Mouse (Mus musculus) intestine, postnatal 0 days (tissue): Measurements from ENCODE around the gene Tmem171. TPM values are rescaled to one million over a fixed set of nuclear protein-coding genes. Genes with fewer than 3 reads are reported as not detected.
A peak's percentile ranks its signal among the peaks of the same experiment; 100 is the strongest.

Experiments
- ATAC-seq: fragments of 200-750 bp; cut with Nextera tagmentation; 2 replicates; pipeline ENCODE4 v1.8.0; 2017; ENCODE audit warnings: mild to moderate bottlenecking, moderate TSS enrichment, moderate library complexity
- H3K27ac ChIP-seq: fragments of 300-500 bp; sonication (generic); 2 replicates; pipeline ENCODE4 v1.5.1; 2014; ENCODE audit warnings: mild to moderate bottlenecking, low read depth, low read length, moderate library complexity
- H3K27me3 ChIP-seq: fragments of 300-500 bp; sonication (generic); replicated peaks from 2 replicates; pipeline ENCODE4 v1.6.1; 2014; ENCODE audit warnings: low read length, mixed read lengths; ENCODE audit not compliant: control insufficient read depth, insufficient read depth
- H3K36me3 ChIP-seq: fragments of 300-500 bp; sonication (generic); 2 replicates; pipeline ENCODE4 v1.6.1; 2014; ENCODE audit warnings: mild to moderate bottlenecking, moderate library complexity; ENCODE audit not compliant: control insufficient read depth, insufficient read depth
- H3K4me1 ChIP-seq: fragments of 300-500 bp; sonication (generic); replicated peaks from 2 replicates; pipeline ENCODE4 v1.6.1; 2014; ENCODE audit warnings: antibody characterized with exemption, low read length, mixed read lengths; ENCODE audit not compliant: control insufficient read depth, insufficient read depth
- H3K4me2 ChIP-seq: fragments of 300-500 bp; sonication (generic); replicated peaks from 2 replicates; pipeline ENCODE4 v1.6.1; 2014; ENCODE audit warnings: low read depth, mild to moderate bottlenecking, moderate library complexity
- H3K4me3 ChIP-seq: fragments of 300-500 bp; sonication (generic); 2 replicates; pipeline ENCODE4 v1.5.1; 2014; ENCODE audit warnings: low read depth, low read length
- H3K9ac ChIP-seq: fragments of 300-500 bp; sonication (generic); 2 replicates; pipeline ENCODE4 v1.6.1; 2014; ENCODE audit warnings: mild to moderate bottlenecking, low read depth, low read length
- H3K9me3 ChIP-seq: fragments of 300-500 bp; sonication (generic); 2 replicates; pipeline ENCODE4 v1.6.1; 2016; ENCODE audit warnings: mixed run types; ENCODE audit not compliant: control insufficient read depth
- CTCF ChIP-seq: sonication (generic); IDR thresholded peaks from 2 replicates; pipeline ENCODE4 v1.5.1; 2016; ENCODE audit warnings: low read depth, mild to moderate bottlenecking, control low read depth, antibody characterized with exemption, moderate library complexity
- WGBS: fragments of 180-500 bp; shearing (Covaris S2); extraction: QIAGEN DNeasy Blood & Tissue Kit; methylation state at CpG from one replicate; pipeline ENCODE4 v1.1.7; 2014; 5-methylcytosine and 5-hydroxymethylcytosine counted together
- polyA plus RNA-seq: library from polyadenylated mRNA; unstranded; fragments of >200 nt; fragmentation: Nextera tagmentation; extraction: Ambion mirVana; gene quantifications from 2 replicates; pipeline ENCODE4 v1.2.1, GENCODE M21; 2015

Tmem171 gene
- polyA plus RNA-seq, 1 experiment from 2014 or later, result 56.7 TPM

- TF ChIP-seq CTCF, result no peak
- 38% methylated on average over 5 of the region's 5 CpGs for WGBS
- H3K4me1 ChIP-seq, result peaks cover 12% of the 10 kb centered on the region; the same call in 1 of the 2 replicates
- ATAC-seq, result peak; percentile 37
- H3K4me3 ChIP-seq, result no peak overlapping the region
- H3K9ac ChIP-seq, result no peak overlapping the region
- H3K9me3 ChIP-seq, result no peaks in the 10 kb centered on the region
- H3K27ac ChIP-seq, result peak overlapping the region; percentile 90
- no peaks in the 10 kb centered on the region for H3K36me3 ChIP-seq
- peak overlapping the region; percentile 37 for H3K4me2 ChIP-seq
- no peaks in the 10 kb centered on the region for H3K27me3 ChIP-seq
These were observed 5.4 kb upstream of the Tmem171 start for GRCm38 (mm10) chr13:98699982-98700540.

DNA sequence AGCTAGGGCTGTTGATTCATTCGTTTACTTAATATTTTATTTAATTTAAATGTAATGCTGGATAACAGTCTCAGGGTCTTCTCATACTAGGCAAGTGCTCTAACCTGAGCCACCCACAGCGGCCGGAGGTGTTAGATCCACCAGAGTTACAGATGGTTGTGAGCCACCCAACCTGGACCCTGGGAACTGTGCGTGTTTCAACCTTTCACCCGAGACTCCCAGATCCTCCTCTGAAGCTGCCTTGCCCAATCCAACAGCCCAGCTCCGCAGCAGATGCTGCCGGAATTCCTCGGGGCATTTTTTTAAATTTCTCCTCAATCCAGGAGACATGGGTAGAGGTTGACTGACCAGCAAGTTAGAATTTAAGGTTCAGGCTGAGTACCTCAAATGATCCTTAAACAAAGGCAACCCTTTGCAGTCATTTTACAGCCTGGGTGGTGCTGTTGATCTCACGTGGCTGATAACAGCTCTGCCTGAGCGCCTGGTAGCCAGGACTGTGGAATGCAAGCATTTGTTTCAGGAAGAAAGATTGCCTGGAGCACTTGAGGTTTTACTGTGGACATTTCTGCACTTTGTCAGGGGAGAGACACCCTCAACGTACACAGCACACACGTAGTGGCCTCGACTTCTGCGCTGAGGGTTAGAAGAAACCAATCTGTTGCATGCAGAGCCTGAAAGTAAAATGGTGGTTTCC lies 4.6 kb upstream of the Tmem171 start:
- no peak for TF ChIP-seq CTCF
- Histone ChIP-seq H3K36me3 (no peaks in the 10 kb centered on the region), H3K4me1 (peaks cover 12% of the 10 kb centered on the region; the same call in 1 of the 2 replicates), H3K9me3 (no peaks in the 10 kb centered on the region), H3K4me2 (peak overlapping the region; percentile 37), H3K4me3 (no peak overlapping the region), H3K9ac (no peak overlapping the region), H3K27me3 (no peaks in the 10 kb centered on the region), H3K27ac (peak overlapping the region; percentile 90)
- ATAC-seq, result peak; percentile 39
- 17% methylated on average over 14 of the region's 14 CpGs for WGBS

DNA sequence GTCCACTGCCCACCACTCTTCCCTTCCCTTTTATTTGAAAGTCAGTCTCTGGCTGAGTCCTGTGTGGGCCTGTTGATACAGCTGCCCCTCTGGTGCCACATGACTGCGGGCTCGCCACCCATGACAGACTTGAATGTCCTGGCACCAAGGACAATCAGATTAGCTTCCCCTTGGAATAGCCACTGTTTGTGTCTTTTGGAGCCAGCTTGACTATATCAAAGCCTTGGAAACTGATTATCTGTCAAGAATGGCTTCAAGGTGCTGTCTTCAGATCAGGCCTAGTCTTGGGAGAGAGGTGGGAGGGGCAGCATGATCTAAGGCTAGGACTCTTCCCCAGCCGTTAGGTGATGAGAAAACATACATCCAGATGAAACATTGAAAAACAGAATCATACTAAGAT lies 2.1 kb upstream of the Tmem171 start:
- no peaks in the 10 kb centered on the region for H3K9me3 ChIP-seq
- H3K27ac ChIP-seq, result peak overlapping the region; percentile 97
- no peaks in the 10 kb centered on the region for H3K36me3 ChIP-seq
- no peaks in the 10 kb centered on the region for H3K27me3 ChIP-seq
- 71% methylated on average over 3 of the region's 3 CpGs for whole genome bisulfite sequencing
- no peak for TF ChIP-seq CTCF
- H3K4me3 ChIP-seq, result no peak overlapping the region
- ATAC-seq, result no peak
- 0 out of 2 replicates have a peak overlapping the region, but pooled peaks have one; percentile 76 for H3K4me2 ChIP-seq
- peaks cover 12% of the 10 kb centered on the region; the same call in 1 of the 2 replicates for H3K4me1 ChIP-seq
- no peak overlapping the region for H3K9ac ChIP-seq

DNA sequence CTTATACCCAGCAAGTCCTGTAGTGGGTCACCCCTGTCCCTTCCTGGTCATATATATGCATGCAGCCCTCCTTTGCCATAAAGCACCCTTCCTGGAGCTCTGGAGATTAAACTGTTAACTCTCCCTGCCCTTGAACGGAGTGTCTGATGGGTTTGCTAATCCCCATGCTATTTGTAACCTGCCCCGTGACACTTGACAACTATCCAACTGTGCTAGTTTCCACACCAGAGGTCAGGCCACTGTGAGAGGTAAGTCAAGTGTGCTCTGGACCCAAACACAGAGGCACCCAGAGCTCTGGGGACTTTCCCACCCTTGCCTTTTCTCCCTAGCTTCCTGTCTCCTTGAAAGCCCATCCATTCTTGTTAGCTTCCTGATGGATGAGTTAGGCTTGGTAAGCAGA lies 912 bp upstream of the Tmem171 start:
- Histone ChIP-seq H3K9ac (peak overlapping the region; percentile 86), H3K9me3 (no peaks in the 10 kb centered on the region), H3K4me3 (peak overlapping the region; percentile 56), H3K27me3 (no peaks in the 10 kb centered on the region), H3K27ac (peak overlapping the region; percentile 97), H3K36me3 (no peaks in the 10 kb centered on the region), H3K4me1 (peaks cover 11% of the 10 kb centered on the region; the same call in 1 of the 2 replicates), H3K4me2 (peak overlapping the region; percentile 76)
- no peak for TF ChIP-seq CTCF
- WGBS, result 13% methylated on average over 2 of the region's 2 CpGs
- peak; percentile 37 for ATAC-seq

DNA sequence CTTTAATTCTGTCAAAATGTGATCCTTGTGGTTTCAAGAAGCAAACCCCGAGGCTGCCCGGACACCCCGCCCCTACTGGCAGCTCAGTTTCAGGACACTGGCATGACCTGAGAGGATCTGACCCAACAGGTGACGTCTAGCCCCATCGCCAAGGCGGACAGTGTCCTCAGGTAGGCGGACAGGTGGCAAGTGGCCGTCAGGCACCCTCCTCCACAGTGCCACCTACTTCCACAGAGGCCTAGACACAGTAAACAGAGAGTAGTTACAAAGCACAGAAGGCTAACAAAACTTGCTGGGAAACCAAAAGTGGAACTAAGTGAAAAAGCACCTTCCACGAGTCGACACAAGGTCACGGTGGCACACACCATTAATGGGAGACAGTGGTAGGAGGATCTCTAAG lies 1.3 kb downstream of the Tmem171 start:
- TF ChIP-seq CTCF, result peak; percentile 38
- H3K36me3 ChIP-seq, result peaks cover 2% of the 10 kb centered on the region
- peak overlapping the region; percentile 76 for H3K4me2 ChIP-seq
- H3K27me3 ChIP-seq, result no peaks in the 10 kb centered on the region
- H3K4me3 ChIP-seq, result peak overlapping the region; percentile 56
- H3K9ac ChIP-seq, result peak overlapping the region; percentile 32; the same call in 1 of the 2 replicates
- no peaks in the 10 kb centered on the region for H3K9me3 ChIP-seq
- peak overlapping the region; percentile 83 for H3K27ac ChIP-seq
- peak; percentile 11; the same call in 1 of the 2 replicates for ATAC-seq
- WGBS, result 40% methylated on average over 11 of the region's 11 CpGs
- H3K4me1 ChIP-seq, result 0 out of 2 replicates have a peak, but pooled peaks cover 6% of the 10 kb centered on the region

DNA sequence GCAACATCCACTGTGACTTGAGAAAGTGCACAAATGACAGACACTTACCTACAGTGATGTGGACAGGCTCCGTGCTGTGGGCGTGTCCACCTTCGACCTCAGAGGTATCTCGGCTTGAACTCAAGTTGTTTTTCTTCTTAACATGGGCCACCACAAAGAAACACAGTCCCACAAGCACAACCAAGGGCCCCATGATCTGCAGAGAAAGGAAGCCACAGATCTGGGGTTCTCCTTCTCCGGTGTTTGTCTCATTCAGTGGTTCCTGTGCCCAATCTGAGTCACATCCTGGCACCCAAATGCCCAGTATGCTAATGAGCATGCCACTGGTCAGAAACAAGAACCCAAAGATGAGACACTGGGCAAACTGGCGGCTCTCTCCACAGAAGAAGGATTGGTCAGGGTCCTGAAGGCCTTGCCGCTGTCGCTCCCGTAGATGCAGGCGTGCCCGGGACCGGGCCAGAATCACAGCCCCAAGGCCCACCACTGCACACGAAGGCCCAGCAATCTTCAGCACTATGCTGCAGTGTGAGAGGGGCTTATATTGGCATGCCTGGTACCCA lies 2.6 kb downstream of the Tmem171 start:
- H3K4me1 ChIP-seq, result 0 out of 2 replicates have a peak, but pooled peaks cover 6% of the 10 kb centered on the region
- no peak for ATAC-seq
- TF ChIP-seq CTCF, result no peak
- WGBS, result 78% methylated on average over 13 of the region's 13 CpGs
- no peaks in the 10 kb centered on the region for H3K9me3 ChIP-seq
- H3K4me3 ChIP-seq, result peak overlapping the region; percentile 17; the same call in 1 of the 2 replicates
- no peaks in the 10 kb centered on the region for H3K27me3 ChIP-seq
- H3K4me2 ChIP-seq, result peak overlapping the region; percentile 76
- no peak overlapping the region for H3K27ac ChIP-seq
- no peak overlapping the region for H3K9ac ChIP-seq
- peaks cover 15% of the 10 kb centered on the region for H3K36me3 ChIP-seq
